Mouse (Mus musculus) macrophage (primary cell): ENCODE results near the gene Ifna2. TPM values are rescaled to one million over a fixed set of nuclear protein-coding genes. Genes with fewer than 3 reads are reported as not detected.

Experiments
- H3K27ac ChIP-seq: fragments of 350-480 bp; formaldehyde crosslinking; 2 replicates; pipeline ENCODE4 v1.9.0; 2021
- H3K36me3 ChIP-seq: fragments of 350-480 bp; formaldehyde crosslinking; 2 replicates; pipeline ENCODE4 v1.9.0; 2021; ENCODE audit errors: inconsistent target
- H3K4me3 ChIP-seq: fragments of 350-480 bp; formaldehyde crosslinking; 2 replicates; pipeline ENCODE4 v1.9.0; 2021; ENCODE audit errors: inconsistent target
- H3K79me2 ChIP-seq: fragments of 350-480 bp; formaldehyde crosslinking; 2 replicates; pipeline ENCODE4 v1.9.0; 2021; ENCODE audit errors: inconsistent target
- WGBS: methylation state at CpG from one replicate; pipeline ENCODE4 v1.1.7; 2026; ENCODE audit warnings: inconsistent platforms; ENCODE audit not compliant: missing documents; 5-methylcytosine and 5-hydroxymethylcytosine counted together
- polyA plus RNA-seq: library from polyadenylated mRNA; stranded (reverse); fragments of 250-400 nt; gene quantifications from 3 replicates; pipeline ENCODE4 v1.2.4, GENCODE M21; 2018; ENCODE audit warnings: inconsistent platforms

Gene Ifna2
- polyA plus RNA-seq, 1 experiment from 2014 or later = not detected

GRCm38 (mm10) chr4:88696237-88696884 is 12.6 kb upstream of the Ifna2 start:
- WGBS = 35% methylated on average over 3 of the region's 3 CpGs
- Histone ChIP-seq H3K27ac (no peak overlapping the region), H3K4me3 (no peak overlapping the region), H3K36me3 (no peaks in the 10 kb centered on the region), H3K79me2 (no peaks in the 10 kb centered on the region)

- 5% methylated on average over 2 of the region's 2 CpGs for WGBS
- Histone ChIP-seq H3K36me3 (no peaks in the 10 kb centered on the region), H3K4me3 (no peak overlapping the region), H3K79me2 (no peaks in the 10 kb centered on the region), H3K27ac (no peak overlapping the region)
Observed at GRCm38 (mm10) chr4:88693392-88693791, 9.7 kb upstream of the Ifna2 start.

GRCm38 (mm10) chr4:88692537-88692936 is 8.8 kb upstream of the Ifna2 start:
- Histone ChIP-seq H3K79me2 (no peaks in the 10 kb centered on the region), H3K4me3 (no peak overlapping the region), H3K27ac (no peak overlapping the region), H3K36me3 (no peaks in the 10 kb centered on the region)
- 33% methylated on average over 1 of the region's 1 CpGs for WGBS

GRCm38 (mm10) chr4:88691259-88691658 is 7.5 kb upstream of the Ifna2 start, which contains the start of gene Ifnab:
Gene Ifnab, minus strand, starts transcription at chr4:88691359.
- 77% methylated on average over 2 of the region's 2 CpGs for WGBS
- Histone ChIP-seq H3K36me3 (no peaks in the 10 kb centered on the region), H3K4me3 (no peak within 1 kb of the TSS), H3K27ac (no peak within 1 kb of the TSS), H3K79me2 (no peaks in the 10 kb centered on the region)

- Histone ChIP-seq H3K36me3 (no peaks in the 10 kb centered on the region), H3K79me2 (no peaks in the 10 kb centered on the region), H3K27ac (no peak overlapping the region), H3K4me3 (no peak overlapping the region)
- WGBS = 4% methylated on average over 3 of the region's 3 CpGs
Observed at GRCm38 (mm10) chr4:88681353-88681752, 2.4 kb downstream of the Ifna2 start.

- WGBS = 34% methylated on average over 8 of the region's 8 CpGs
- Histone ChIP-seq H3K36me3 (no peaks in the 10 kb centered on the region), H3K27ac (no peak overlapping the region), H3K79me2 (no peaks in the 10 kb centered on the region), H3K4me3 (no peak overlapping the region)
Observed at GRCm38 (mm10) chr4:88680362-88680761, 3.4 kb downstream of the Ifna2 start.

- no peak within 1 kb of the TSS for H3K27ac ChIP-seq
- WGBS = 14% methylated on average over 1 of the region's 1 CpGs
Observed at GRCm38 (mm10) chr4:88676824-88677223, 6.9 kb downstream of the Ifna2 start, which contains the start of gene Ifna16. Gene Ifna16, minus strand, starts transcription at chr4:88676924.

GRCm38 (mm10) chr4:88655461-88655860 is 28.3 kb downstream of the Ifna2 start:
- Histone ChIP-seq H3K79me2 (no peaks in the 10 kb centered on the region), H3K4me3 (no peak overlapping the region), H3K36me3 (no peaks in the 10 kb centered on the region), H3K27ac (no peak overlapping the region)
- WGBS = 46% methylated on average over 1 of the region's 1 CpGs

More at GRCm38 (mm10) chr4:88676824-88677223, 6.9 kb downstream of the Ifna2 start, which contains the start of gene Ifna16:
- H3K79me2 ChIP-seq = no peaks in the 10 kb centered on the region
- no peaks in the 10 kb centered on the region for H3K36me3 ChIP-seq
- H3K4me3 ChIP-seq = no peak within 1 kb of the TSS

GRCm38 (mm10) chr4:88653644-88654043 is 30.1 kb downstream of the Ifna2 start:
- Histone ChIP-seq H3K4me3 (no peak overlapping the region), H3K36me3 (no peaks in the 10 kb centered on the region), H3K79me2 (no peaks in the 10 kb centered on the region), H3K27ac (no peak overlapping the region)
- WGBS = 85% methylated on average over 3 of the region's 3 CpGs

- no peaks in the 10 kb centered on the region for H3K36me3 ChIP-seq
- WGBS = 17% methylated on average over 2 of the region's 2 CpGs
- no peak within 1 kb of the TSS for H3K27ac ChIP-seq
- no peaks in the 10 kb centered on the region for H3K79me2 ChIP-seq
- no peak within 1 kb of the TSS for H3K4me3 ChIP-seq
Observed at GRCm38 (mm10) chr4:88644359-88644758, 39.4 kb downstream of the Ifna2 start, which contains the start of gene Ifna13. Gene Ifna13, minus strand, starts transcription at chr4:88644459.

GRCm38 (mm10) chr4:88642526-88642925 is 41.2 kb downstream of the Ifna2 start:
- WGBS = 44% methylated on average over 2 of the region's 2 CpGs
- no peaks in the 10 kb centered on the region for H3K36me3 ChIP-seq
- no peaks in the 10 kb centered on the region for H3K79me2 ChIP-seq
- no peak overlapping the region for H3K4me3 ChIP-seq
- H3K27ac ChIP-seq = no peak overlapping the region

- WGBS = 13% methylated on average over 11 of the region's 11 CpGs
- H3K79me2 ChIP-seq = no peaks in the 10 kb centered on the region
- no peaks in the 10 kb centered on the region for H3K36me3 ChIP-seq
- H3K27ac ChIP-seq = no peak overlapping the region
- peak overlapping the region; percentile 55 for H3K4me3 ChIP-seq
Observed at GRCm38 (mm10) chr4:88641077-88641831, 42.5 kb downstream of the Ifna2 start.

- Histone ChIP-seq H3K36me3 (no peaks in the 10 kb centered on the region), H3K79me2 (no peaks in the 10 kb centered on the region), H3K27ac (no peak overlapping the region), H3K4me3 (peak overlapping the region; percentile 55)
- WGBS = 13% methylated on average over 8 of the region's 8 CpGs
Observed at GRCm38 (mm10) chr4:88640704-88641076, 43.0 kb downstream of the Ifna2 start.

- WGBS = 97% methylated on average over 4 of the region's 4 CpGs
- no peak within 1 kb of the TSS for H3K4me3 ChIP-seq
- no peaks in the 10 kb centered on the region for H3K36me3 ChIP-seq
- no peaks in the 10 kb centered on the region for H3K79me2 ChIP-seq
- H3K27ac ChIP-seq = no peak within 1 kb of the TSS
Observed at GRCm38 (mm10) chr4:88634311-88634710, 49.4 kb downstream of the Ifna2 start, which contains the start of gene C87499. Gene C87499, minus strand, starts transcription at chr4:88634411.
